Mouse (Mus musculus) cerebellum, postnatal 4 days (tissue): ENCODE measurements around the gene Wdr25.

ENCODE experiments used
- DNase-seq, 2 experiments: peaks; one replicate each; pipeline ENCODE4 v3.0.0; 2022; ENCODE audit warnings: low spot score in 2 of 2, mixed read lengths in 1 of 2

The Wdr25 gene

DNA sequence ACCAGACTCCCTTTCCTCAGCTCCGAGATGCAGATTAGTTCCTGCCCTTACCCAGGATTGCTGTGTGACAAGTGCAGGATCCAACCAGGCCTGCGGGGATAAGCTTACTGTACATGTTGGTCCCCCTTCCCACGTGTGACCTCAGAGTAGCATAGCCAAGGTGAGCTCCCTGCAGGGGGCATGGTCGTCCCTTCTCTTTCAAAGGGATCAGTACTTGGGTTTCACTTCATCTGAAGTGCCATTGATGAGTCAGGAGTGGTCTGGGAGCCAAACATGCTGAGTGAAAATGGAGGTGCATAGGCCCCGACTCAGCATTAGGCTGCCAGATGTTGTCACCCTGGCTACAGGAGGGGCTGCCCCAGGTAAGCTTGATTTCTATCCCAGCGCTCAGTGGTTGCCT is 91.6 kb downstream of the Wdr25 start:
- DNase-seq = no peak

DNA sequence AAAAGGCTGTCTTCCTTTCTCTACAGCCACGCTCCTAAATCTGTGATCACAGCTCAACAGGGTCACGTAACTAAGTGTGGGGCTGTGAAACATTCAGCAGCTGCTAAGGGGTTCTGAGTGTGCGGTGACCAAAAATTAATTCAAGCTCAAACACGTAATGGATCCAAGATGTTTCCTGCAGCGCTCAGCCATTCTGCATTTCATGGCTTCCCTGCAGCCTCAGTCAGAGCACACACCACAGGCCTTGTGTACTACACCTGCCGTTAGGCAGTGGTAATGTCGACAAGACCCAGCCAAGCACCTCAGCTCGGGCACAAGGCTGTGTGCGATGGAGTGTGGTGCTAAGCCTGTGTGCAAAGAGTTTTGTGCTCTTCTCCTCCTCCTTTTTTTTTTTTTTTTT is 94.0 kb downstream of the Wdr25 start:
- no peak for DNase-seq

DNA sequence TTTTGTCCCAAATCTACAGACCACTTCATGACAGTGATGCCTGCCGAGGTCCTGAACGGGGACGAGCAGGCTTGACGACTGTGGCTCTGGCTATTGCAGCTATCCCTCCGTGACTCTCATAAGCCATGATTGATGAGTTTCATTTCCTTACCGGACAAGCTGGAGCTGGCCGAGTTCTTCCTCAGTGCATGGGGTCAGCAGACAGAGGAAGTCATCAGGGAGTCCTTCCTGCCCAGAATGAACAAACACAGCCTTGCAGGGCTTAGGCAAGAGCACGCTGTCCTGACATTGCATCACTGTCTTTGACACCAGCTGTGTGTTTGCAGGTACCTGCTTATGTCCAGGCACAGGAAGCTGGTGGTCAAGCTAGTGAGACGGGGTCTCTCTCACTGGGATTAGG is 97.0 kb downstream of the Wdr25 start:
- no peak for DNase-seq

DNA sequence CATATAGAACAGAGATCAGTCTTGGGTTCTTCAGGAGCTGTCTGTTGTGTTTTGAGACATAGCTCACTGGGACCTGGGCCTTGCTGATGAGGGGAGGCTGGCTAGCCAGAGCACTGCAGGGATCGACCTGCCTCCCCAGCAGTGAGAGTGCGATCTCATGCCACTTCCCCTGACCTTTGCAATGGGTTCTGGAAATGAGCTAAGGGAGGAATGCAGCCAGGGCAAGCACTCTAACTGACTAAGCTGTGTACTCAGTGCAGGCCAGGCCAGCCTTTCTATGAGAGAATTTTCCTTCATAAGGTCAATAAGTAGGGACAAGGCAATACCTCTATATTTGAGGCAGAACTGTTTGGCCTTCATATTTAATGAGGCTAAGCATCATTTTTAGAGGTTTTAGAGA is 99.6 kb downstream of the Wdr25 start:
- no peak for DNase-seq

DNA sequence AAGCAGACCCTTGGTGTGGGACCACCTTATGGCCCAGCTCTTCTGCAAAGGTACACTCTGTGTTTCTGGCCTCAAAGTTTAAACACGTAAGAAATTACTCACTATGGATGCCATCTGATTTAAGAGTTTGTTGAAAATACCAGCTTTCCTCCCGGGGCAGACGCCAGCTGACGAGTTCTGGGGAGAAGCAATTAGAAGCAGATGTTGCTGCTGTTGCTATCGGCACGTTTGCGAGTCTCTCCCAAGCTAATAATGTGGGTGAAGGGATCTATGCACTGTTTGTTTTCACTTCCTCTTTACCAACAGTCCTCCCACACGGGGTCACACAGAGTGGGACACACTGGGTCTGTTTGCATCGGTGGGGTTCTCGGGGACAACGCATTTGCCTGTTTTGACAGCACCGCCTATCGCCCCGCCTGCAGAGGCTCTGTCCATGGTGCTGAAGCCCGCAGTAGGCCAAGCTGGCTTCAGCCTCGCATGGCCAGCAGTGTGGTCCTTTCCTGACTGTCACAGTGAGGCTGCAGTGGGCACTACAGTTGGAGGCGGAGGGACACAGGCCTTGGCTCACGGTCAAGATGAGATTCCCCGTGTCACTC is 101.1 kb downstream of the Wdr25 start:
- DNase-seq = peak in 1 of 2 experiments; percentile 59

DNA sequence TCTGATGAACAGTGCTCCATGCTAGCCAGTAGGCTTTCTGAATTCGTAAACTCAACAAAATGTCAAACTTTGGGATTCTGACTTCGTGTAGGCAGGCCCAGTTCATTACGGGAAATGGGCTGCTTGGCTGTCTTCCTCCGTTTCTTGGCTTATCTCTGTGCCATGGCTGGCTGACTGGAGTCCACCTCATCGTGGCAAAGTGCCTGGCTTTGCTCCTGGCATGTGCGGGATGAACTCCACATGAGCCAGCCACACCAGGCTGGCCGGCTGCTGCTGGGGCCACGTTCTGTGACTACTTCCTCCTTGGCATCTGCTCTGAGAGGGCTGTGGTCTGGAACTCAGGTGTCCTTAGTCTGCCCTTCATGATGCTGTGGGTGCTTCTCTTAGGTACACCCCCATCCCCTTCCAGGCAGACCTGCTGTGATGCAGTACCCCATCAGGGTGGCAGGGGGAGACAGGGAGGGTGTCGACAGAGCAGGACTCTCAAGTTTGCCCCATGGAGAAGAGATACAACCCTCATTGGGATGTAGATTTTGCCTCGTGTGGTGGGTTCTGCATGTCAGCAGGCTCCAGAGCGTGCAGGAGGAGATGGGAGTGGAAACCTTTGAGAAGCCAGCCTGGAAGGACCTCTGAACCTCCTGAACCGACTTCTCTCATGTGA is 102.7 kb downstream of the Wdr25 start:
- DNase-seq = peak in 1 of 2 experiments; percentile 45

DNA sequence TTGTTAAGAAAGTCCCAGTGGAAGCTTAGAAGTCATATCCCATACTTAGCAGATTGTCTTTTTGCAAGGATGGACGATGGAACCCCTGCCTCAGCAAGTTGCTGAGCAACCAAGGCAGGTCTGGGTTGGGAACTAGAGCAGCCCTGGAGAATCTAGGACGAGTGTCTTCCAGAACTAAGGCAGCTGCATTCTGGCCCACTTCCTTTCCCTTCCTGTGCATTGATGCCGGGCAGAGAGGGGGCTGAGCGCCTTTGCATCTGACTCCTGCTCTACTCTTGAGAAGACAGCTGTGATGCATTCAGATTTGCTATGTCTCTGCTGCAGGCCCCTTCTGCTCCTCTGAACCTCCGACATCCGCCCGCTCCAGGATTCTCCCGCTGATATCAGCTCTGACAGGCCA is 103.8 kb downstream of the Wdr25 start:
- DNase-seq = no peak

DNA sequence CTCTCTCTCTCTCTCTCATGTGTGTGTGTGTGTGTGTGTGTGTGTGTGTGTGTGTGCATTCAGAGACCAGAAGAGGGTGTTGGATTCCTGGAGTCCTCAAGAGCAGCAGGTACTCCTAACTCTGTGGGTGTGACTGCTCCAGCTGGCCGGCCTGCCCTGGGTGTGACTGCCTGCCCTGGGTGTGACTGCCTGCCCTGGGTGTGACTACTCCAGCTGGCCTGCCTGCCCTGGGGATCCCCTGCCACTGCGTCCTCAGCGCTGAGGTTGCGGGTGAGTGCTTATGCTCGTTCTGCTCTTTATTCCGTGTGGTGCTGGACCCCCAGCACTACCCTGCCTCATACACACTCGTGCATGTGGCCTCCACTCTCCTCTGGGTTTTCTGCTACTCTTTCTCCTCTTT is 109.5 kb downstream of the Wdr25 start:
- no peak for DNase-seq

DNA sequence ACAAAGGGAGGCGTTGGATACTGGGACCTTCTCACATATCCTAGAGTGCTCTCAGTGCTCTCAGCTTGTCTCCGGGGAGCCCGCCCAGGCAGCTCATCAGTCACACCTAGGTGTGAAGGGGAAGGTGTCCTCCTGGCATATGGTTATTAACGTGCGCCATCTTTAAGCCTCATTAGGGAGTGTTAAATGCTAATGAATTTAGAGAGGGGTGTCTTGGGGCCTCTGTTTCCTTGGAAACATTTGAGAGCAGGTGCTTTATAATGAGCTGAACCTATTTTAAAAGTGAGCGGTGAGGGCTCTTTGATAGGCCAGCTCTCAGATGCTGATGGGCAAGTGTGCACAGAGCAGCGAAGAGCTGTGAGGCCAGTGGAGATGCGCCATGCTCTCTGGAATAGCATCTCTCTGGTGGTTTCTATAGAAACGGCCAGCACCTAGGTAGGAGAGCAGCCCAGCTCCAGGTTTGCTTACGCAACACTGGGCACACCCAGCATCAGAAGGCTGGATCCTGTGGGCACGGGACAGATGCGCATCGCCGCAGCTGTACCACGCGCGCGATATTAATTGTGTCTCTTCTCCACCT is 116.7 kb downstream of the Wdr25 start:
- DNase-seq = no peak

DNA sequence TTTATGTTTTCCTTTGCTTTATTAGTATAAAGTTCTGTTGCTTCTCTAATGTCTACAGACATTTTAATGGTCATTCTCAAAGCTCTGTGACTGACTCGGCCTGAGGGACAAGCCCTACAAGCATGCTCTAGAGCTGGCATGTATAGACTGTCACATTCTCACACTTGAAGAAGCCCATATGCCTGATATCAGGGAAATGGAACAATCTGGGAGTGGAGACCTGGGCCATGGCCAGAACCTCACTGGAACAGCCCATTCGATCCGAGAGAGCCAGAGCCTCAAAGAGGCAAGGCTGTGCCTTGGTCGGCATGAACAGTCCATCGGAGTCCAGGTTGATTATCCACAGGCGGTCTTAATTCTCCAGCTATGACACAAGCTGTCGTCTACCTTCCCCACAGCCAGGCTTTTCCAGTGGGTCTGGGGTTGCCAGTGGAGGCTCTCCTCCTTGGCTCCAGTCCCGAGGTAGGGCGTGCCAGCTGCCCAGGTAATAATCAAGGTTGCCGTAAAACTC is 128.8 kb downstream of the Wdr25 start:
- peak in 1 of 2 experiments; percentile 73 for DNase-seq

DNA sequence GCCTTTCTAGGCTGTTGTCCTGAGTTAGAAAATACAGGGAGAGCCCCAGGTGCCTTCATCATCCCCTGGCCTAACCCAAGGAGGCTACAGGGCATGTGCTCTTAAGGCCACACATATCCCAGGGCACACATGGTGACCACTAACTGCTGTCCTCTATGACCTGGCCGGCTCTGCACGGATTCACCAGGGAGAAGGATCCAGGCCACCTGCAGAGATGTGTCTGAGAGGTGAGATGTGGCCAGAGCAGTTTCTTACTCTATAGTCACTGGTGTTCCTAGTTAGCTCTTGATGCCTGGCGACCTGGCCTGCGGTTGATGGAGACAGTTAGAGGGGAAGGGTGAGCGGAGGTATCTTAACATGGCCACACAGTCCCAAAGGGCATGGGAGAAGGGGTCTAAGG is 129.5 kb downstream of the Wdr25 start:
- DNase-seq = no peak

DNA sequence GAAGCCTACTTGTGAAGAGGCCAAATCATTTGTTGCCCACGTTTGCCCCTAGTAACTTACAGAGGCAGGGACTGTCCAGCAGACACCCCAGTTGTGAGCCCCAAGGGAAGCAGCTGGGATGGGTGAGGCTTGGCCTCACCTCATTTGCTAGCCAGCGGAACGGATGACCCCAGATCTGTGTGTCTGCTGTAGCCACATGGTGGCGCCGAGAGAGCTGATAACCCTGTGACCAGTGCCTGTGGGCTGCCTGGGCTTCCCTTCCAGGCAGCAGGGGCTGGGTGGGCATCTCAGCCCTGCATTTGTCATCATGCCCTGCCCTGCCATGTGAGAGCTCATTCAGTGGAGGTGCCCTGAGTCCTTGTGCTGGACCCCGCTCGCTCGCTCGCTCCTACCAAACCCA is 130.3 kb downstream of the Wdr25 start:
- DNase-seq = peak in 1 of 2 experiments; percentile 40

DNA sequence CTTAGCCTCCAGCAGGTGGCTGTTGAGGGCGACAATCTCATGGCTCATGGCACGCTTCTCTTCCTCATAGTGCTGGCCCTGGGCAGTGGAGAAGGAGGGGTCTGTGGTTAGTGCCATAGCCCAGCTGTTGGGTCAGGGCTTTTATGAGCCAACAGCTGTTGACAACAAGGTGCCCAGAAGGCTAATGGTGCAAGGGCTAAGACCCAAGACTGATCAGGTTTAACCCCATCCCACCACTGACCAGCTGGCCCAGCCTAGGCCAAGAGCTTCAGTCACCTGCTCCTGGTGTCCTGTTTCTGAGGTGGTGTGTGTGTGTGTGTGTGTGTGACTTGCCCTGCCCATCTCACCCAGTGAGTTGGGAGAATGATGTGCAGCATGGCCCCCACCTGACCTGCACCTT is 143.6 kb downstream of the Wdr25 start:
- no peak for DNase-seq

DNA sequence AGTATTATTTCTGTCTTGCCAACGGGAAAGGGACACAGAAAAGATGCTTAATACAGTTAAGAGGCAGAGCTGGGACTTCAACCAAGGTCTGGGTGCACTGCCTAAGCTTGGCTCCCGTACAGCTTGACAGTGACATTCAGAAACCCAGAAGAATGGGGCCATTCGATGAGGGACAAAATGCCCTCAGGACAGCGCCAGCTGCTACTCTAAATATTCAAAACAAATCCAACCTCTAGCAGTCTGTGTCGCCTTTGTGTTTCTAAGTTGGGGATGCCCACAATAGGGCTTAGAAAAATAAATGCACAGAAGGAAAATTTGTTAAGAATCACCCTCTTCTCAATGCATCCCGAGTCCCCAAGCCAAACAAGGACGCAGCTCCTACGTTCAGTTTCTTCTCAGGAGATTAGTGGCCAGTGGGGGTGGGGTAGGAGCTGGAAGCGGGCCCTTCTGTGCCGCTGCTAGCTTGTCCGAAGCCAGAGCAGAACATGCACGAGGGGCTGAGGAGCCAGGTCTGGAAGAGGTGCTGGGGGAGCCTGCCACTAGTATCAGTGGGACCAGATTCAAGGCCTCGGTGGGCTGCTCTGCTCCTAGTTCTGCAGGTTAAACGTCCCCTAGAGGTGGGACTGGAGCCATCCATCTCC is 144.9 kb downstream of the Wdr25 start:
- no peak for DNase-seq

DNA sequence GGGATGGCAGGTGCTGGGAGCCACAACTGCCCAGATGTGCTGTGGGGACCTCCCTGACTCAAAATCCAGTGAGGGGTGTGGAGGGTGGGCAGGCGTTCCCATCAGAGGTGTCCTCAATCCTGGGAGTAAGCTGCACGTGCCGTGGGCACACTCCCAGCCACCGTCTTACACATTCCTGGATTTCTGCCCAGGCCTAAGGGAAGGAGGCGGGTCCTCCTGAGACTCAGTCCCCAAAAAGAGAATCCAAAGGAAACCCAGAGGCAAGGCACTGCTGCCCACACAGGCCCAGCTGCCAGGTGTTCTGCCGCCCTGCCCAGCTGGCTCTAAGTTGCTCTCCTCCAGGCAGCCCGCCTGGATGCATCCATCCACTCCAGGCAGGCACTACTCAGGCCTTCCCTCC is 145.9 kb downstream of the Wdr25 start:
- DNase-seq = no peak

DNA sequence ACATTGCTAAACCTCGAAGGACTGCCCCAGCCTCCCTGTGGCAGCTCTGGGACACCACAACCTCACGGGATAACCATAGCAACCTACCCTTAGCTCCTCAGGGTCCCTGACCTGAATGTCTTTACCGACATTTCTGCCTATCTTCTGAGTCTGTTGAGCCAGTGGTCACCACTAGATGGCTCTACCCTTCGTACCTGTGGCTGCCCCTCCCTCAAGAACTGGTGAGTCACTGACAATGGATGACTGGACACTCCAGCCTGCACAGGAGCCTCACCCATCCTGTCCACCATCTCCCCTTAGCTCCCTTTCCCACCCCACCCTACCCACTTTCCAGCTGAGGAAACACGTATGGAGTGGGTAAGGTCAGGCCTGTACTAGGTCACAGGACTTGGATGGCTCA is 151.1 kb downstream of the Wdr25 start:
- no peak for DNase-seq

DNA sequence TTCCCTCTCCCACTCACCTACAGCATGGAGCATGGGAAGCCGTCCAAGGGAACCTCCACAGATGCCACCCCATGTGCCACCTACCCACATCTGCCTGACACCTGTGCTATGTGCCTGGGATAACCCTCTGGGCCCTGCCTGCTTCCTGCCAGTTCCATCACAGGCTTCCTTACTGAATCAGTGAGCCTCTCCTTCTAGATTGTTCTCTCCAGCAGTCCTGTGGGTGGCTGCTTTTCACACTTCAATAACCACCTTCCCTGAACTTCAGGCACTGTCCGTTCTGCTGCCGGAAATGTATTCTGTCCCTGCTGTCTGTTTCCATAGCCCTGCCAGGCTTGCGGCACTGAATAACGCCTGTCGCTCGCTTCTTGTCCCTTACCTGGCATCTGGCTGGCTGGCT is 152.2 kb downstream of the Wdr25 start:
- no peak for DNase-seq

DNA sequence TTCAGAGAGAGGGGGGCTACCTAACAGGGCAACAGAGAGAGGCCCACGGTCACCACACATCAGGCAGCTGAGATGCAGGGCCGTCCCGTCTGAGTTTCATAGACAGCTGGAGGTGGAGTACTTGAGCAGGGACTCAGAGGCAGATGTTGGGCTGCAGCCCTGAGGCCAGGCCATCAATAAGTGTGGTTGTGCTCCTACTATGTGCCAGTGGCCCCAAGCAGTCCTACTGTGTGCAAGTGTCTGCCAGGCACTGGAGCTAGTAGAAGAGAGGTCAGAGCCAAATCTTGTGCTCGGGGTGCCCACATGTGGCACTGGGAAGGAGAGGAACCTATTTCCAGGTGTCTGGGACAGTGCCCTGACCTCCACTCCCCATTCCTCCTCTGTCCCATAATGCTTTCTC is 156.5 kb downstream of the Wdr25 start:
- DNase-seq = no peak

DNA sequence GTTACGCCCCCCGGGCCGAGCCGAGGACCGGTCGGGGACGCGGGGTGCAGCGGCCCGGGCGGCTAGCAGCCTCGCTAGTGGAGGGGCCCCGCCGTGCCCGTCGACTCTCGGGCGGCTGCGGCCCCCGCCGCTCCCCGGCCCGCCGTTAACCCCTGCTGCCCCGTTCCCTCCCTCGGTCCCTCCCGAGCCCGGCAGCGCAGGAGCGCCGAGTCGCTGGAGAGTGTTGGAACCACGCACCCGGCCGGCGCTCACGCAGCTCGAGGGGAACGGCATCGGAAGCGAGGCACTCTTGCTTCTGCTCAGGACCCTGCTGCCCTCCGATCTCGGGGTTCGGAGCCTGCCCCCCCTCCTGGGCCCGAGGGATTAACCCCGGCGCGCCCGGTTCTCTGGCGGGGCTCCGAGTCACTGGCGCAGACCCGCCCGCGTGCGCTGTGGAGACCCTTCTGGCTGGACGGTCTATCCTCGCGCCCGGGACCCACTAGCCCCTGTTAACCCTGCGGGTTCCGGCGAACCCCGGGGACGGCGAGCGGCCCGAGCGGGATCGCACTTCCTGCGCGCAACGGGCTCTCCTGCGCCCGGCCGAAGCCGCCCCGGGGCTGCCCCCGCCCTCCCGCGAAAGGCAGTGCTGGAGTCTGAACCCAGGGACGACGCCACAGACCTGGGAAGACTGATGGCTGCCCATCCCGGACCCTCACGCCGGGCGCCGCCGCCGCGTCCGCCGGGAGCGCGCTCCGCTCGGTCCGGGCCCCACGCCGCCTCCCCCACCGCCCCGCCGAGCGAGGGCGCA is 159.8 kb downstream of the Wdr25 start:
- no peak for DNase-seq

DNA sequence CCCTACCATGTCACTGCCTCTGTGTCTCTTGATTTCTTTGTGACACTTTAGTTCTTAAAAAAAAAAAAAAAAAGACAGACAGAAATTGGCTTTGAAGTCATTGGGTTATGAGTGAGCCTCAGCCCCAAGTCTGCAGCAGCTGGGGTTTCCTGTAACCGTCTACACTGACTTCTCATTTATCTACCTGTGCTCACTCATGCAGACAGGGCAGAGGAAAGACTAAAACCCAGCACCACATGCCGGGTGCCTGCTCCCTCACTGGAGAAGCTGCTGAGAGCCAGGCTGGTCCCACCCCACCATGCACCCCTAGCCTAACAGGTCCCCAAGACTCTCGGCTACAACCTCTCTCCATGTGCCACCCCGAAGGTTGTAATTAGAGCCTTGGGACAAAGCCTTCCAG is 164.3 kb downstream of the Wdr25 start:
- DNase-seq = no peak

DNA sequence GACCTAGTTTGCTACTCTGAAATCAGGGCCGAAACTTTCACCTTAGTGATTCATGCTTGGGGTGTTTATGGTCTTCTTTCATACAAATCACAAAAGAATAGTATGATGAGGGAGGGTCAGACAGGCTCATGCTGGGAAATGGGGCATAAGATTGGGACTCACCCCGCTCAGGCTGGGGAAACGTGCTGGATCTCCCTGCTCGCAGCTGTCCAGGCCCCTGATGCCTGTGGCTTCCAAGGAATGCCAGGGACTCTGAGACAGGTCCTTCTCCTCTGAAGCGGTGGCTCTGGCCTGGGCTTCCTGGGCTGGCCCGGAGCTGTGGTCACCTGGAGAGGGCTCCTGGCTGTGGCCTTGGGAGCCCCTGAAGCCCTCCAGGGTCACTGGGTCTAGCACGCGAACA is 165.2 kb downstream of the Wdr25 start:
- DNase-seq = no peak

DNA sequence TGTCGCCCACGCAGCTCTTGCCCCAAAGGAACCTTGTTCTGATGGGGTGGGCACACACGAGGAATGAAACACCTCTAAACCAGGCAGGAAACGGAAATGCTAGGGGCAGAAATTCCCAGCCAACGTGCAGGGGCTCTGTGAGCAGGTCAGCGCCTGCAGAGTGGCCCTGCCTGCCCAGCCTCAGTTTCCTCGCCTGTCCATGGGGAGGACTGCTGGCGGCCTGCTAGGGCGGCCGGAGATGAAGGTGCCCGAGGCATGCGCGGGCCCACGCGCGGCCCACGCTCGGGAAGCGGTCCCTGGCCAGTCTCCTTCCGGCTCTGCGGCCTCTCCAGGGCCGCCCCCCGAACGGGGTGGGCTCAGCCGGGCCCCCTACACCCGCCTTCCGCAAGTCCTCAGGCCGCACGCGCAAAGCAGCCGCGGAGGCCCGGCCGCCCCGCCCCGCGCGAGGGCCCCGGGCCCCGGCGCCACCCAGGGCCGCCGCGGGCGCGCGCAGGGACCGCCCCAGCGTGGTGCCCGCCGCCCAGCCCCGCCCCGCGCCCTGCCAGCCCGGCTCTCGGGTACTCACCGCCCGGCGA is 174.2 kb downstream of the Wdr25 start:
- DNase-seq = no peak
